In genomic region chr17:26138901-26139381, GRCm38 (mm10) we compare ENCODE assay signal across 8 mouse cellular contexts. TPM values are rescaled to one million over a fixed set of nuclear protein-coding genes. Genes with fewer than 3 reads are reported as not detected.
DNase-seq lines count a peak whose midpoint lies in the region; ATAC-seq and TF ChIP-seq lines count a peak whose summit lies in the region.

No protein-coding gene starts in this region.

- no peak for TF ChIP-seq EP300 in ES-Bruce4 (IDR thresholded peaks at IDR 0.05; ENCODE audit: insufficient read depth, low read depth, low read length)

- TF ChIP-seq CTCF in ES-Bruce4 (IDR thresholded peaks at IDR 0.05; ENCODE audit: low read depth, low read length), result no peak

- no peak for TF ChIP-seq POLR2A in ES-Bruce4 (IDR thresholded peaks at IDR 0.05; ENCODE audit: insufficient read depth, low read length)

- no peak for DNase-seq in kidney, adult 11 months
- DNase-seq in hindbrain, embryonic 11.5 days (ENCODE audit: low spot score), result peak; percentile 64
- peak; percentile 42 for DNase-seq in splenic B cell, adult 2 months (ENCODE audit: low read depth, low spot score)
- no peak for DNase-seq in urinary bladder, postnatal 25 days (ENCODE audit: low spot score)

- peak overlapping the region; percentile 98 for H3K9ac ChIP-seq in kidney, embryonic 16.5 days (replicated peaks; ENCODE audit: low read length)
- peak overlapping the region; percentile 97 for H3K9ac ChIP-seq in ES-Bruce4 (ENCODE audit: low read depth, poor library complexity, severe bottlenecking)
- H3K9ac ChIP-seq in hindbrain, embryonic 11.5 days (ENCODE audit: low read depth, low read length), result peak overlapping the region; percentile 99
- peak overlapping the region; percentile 93 for H3K9ac ChIP-seq in liver, embryonic 16.5 days (ENCODE audit: low read depth, low read length)

- ATAC-seq in kidney, embryonic 16.5 days (ENCODE audit: low FRiP score, low TSS enrichment), result peak; percentile 76
- ATAC-seq in hindbrain, embryonic 11.5 days (ENCODE audit: low FRiP score), result peak; percentile 72
- peak; percentile 72 for ATAC-seq in liver, embryonic 16.5 days (ENCODE audit: low read depth)

- H3K36me3 ChIP-seq in kidney, embryonic 16.5 days (ENCODE audit: insufficient read depth, low read length), result peaks cover 14% of the 10 kb centered on the region
- peaks cover 11% of the 10 kb centered on the region for H3K36me3 ChIP-seq in ES-Bruce4 (ENCODE audit: control insufficient read depth, insufficient read depth, low read length, poor library complexity, severe bottlenecking)
- peaks cover 4% of the 10 kb centered on the region; the same call in 1 of the 2 replicates for H3K36me3 ChIP-seq in hindbrain, embryonic 11.5 days (ENCODE audit: control insufficient read depth, insufficient read depth, low read length)
- peaks cover 11% of the 10 kb centered on the region for H3K36me3 ChIP-seq in liver, embryonic 16.5 days (ENCODE audit: control insufficient read depth, insufficient read depth)
- no peaks in the 10 kb centered on the region for H3K36me3 ChIP-seq in splenic B cell, adult 2 months (ENCODE audit: control insufficient read depth, insufficient read depth, low read length, poor library complexity, severe bottlenecking)

- H3K4me1 ChIP-seq in kidney, embryonic 16.5 days (ENCODE audit: insufficient read depth, low read length), result peaks cover 22% of the 10 kb centered on the region
- no peaks in the 10 kb centered on the region for H3K4me1 ChIP-seq in ES-Bruce4 (ENCODE audit: control insufficient read depth, insufficient read depth, low read length)
- H3K4me1 ChIP-seq in brown adipose tissue, adult 24 weeks (ENCODE audit: control insufficient read depth, insufficient read depth, insufficient read length, low read length), result no peaks in the 10 kb centered on the region
- peaks cover 3% of the 10 kb centered on the region; the same call in 1 of the 2 replicates for H3K4me1 ChIP-seq in hindbrain, embryonic 11.5 days (replicated peaks; ENCODE audit: control insufficient read depth, insufficient read depth, low read length)
- H3K4me1 ChIP-seq in liver, embryonic 16.5 days (ENCODE audit: control insufficient read depth, low read depth, low read length), result peaks cover 19% of the 10 kb centered on the region

- under 1% methylated on average over 47 of the region's 58 CpGs for WGBS in kidney, embryonic 16.5 days
- WGBS in hindbrain, embryonic 11.5 days, result under 1% methylated on average over 45 of the region's 58 CpGs
- WGBS in liver, embryonic 16.5 days (ENCODE audit: insufficient replicate concordance), result under 1% methylated on average over 45 of the region's 58 CpGs

- peak overlapping the region; percentile 70 for H3K4me2 ChIP-seq in kidney, embryonic 16.5 days (replicated peaks; ENCODE audit: low read depth, low read length)
- H3K4me2 ChIP-seq in hindbrain, embryonic 11.5 days (replicated peaks; ENCODE audit: low read depth, low read length), result peak overlapping the region; percentile 87
- peak overlapping the region; percentile 97 for H3K4me2 ChIP-seq in liver, embryonic 16.5 days (ENCODE audit: low read depth, low read length)

- no peaks in the 10 kb centered on the region for H3K9me3 ChIP-seq in kidney, embryonic 16.5 days (ENCODE audit: low read length)
- no peaks in the 10 kb centered on the region for H3K9me3 ChIP-seq in ES-Bruce4 (replicated peaks; ENCODE audit: control insufficient read depth, insufficient read depth, low read length, poor library complexity, severe bottlenecking)
- no peaks in the 10 kb centered on the region for H3K9me3 ChIP-seq in hindbrain, embryonic 11.5 days (ENCODE audit: control insufficient read depth, low read length)
- no peaks in the 10 kb centered on the region for H3K9me3 ChIP-seq in liver, embryonic 16.5 days (replicated peaks; ENCODE audit: control insufficient read depth, low read length)

- peak overlapping the region; percentile 78 for H3K4me3 ChIP-seq in kidney, embryonic 16.5 days (ENCODE audit: low read length)
- H3K4me3 ChIP-seq in ES-Bruce4 (ENCODE audit: low read depth, low read length), result peak overlapping the region; percentile 97
- H3K4me3 ChIP-seq in brown adipose tissue, adult 24 weeks (ENCODE audit: insufficient read depth, low read depth, low read length), result peak overlapping the region; percentile 100
- peak overlapping the region; percentile 92 for H3K4me3 ChIP-seq in hindbrain, embryonic 11.5 days (ENCODE audit: low read depth, low read length)
- H3K4me3 ChIP-seq in liver, embryonic 16.5 days (ENCODE audit: low read depth, low read length), result peak overlapping the region; percentile 94

- no peaks in the 10 kb centered on the region for H3K27me3 ChIP-seq in kidney, embryonic 16.5 days (ENCODE audit: insufficient read depth, low read length)
- H3K27me3 ChIP-seq in ES-Bruce4 (ENCODE audit: control insufficient read depth, insufficient read depth, low read length, poor library complexity, severe bottlenecking), result no peaks in the 10 kb centered on the region
- no peaks in the 10 kb centered on the region for H3K27me3 ChIP-seq in hindbrain, embryonic 11.5 days (ENCODE audit: control insufficient read depth, insufficient read depth, low read length)
- no peaks in the 10 kb centered on the region for H3K27me3 ChIP-seq in liver, embryonic 16.5 days (ENCODE audit: control insufficient read depth, insufficient read depth, low read depth, low read length)
- no peaks in the 10 kb centered on the region for H3K27me3 ChIP-seq in splenic B cell, adult 2 months (ENCODE audit: control insufficient read depth, insufficient read depth, low read length, poor library complexity, severe bottlenecking)

- peak overlapping the region; percentile 95 for H3K27ac ChIP-seq in kidney, embryonic 16.5 days (ENCODE audit: low read length)
- no peak overlapping the region for H3K27ac ChIP-seq in ES-Bruce4 (ENCODE audit: insufficient read depth, low read length)
- peak overlapping the region; percentile 40; the same call in 1 of the 2 replicates for H3K27ac ChIP-seq in brown adipose tissue, adult 24 weeks (replicated peaks; ENCODE audit: low read depth, low read length)
- peak overlapping the region; percentile 91 for H3K27ac ChIP-seq in hindbrain, embryonic 11.5 days (ENCODE audit: low read depth, low read length)
- peak overlapping the region; percentile 86 for H3K27ac ChIP-seq in liver, embryonic 16.5 days (ENCODE audit: low read length)

RNA-seq across cellular contexts. Expression of gene Axin1, which starts 0.5 kb away (rescaled TPM):
- polyA plus RNA-seq in kidney, embryonic 16.5 days (2015; fragmentation: Nextera tagmentation; extraction: Ambion mirVana), result 8.3 and 11.7 TPM in 2 replicates
- 40.5 and 41.0 TPM in 2 replicates for polyA plus RNA-seq in ES-Bruce4 (2011; ENCODE audit: insufficient read depth, insufficient read length, low read depth, missing spikeins)
- 10.5 and 10.9 TPM in 2 replicates for polyA plus RNA-seq in brown adipose tissue, adult 24 weeks (2012; ENCODE audit: insufficient read depth, insufficient read length, missing spikeins)
- 8.6 and 12.4 TPM in 2 replicates for polyA plus RNA-seq in hindbrain, embryonic 11.5 days (2014; fragmentation: Nextera tagmentation; extraction: Ambion mirVana)
- 2.3 and 2.6 TPM in 2 replicates for polyA plus RNA-seq in liver, embryonic 16.5 days (2015; fragmentation: Nextera tagmentation; extraction: Ambion mirVana)

RNA-seq across cellular contexts. Expression of gene Mrpl28, which starts 15.6 kb away (rescaled TPM):
- polyA plus RNA-seq in kidney, embryonic 16.5 days (2015; fragmentation: Nextera tagmentation; extraction: Ambion mirVana), result 216 and 238 TPM in 2 replicates
- polyA plus RNA-seq in ES-Bruce4 (2011; ENCODE audit: insufficient read depth, insufficient read length, low read depth, missing spikeins), result 97.6 and 105 TPM in 2 replicates
- polyA plus RNA-seq in brown adipose tissue, adult 24 weeks (2012; ENCODE audit: insufficient read depth, insufficient read length, missing spikeins), result 126 and 135 TPM in 2 replicates
- polyA plus RNA-seq in hindbrain, embryonic 11.5 days (2014; fragmentation: Nextera tagmentation; extraction: Ambion mirVana), result 244 TPM in 2 replicates
- 106 and 117 TPM in 2 replicates for polyA plus RNA-seq in liver, embryonic 16.5 days (2015; fragmentation: Nextera tagmentation; extraction: Ambion mirVana)

RNA-seq across cellular contexts. Expression of gene Tmem8, which starts 25.8 kb away (rescaled TPM):
- 6.5 and 7.1 TPM in 2 replicates for polyA plus RNA-seq in kidney, embryonic 16.5 days (2015; fragmentation: Nextera tagmentation; extraction: Ambion mirVana)
- polyA plus RNA-seq in ES-Bruce4 (2011; ENCODE audit: insufficient read depth, insufficient read length, low read depth, missing spikeins), result 15.6 and 16.5 TPM in 2 replicates
- 3.0 and 5.1 TPM in 2 replicates for polyA plus RNA-seq in brown adipose tissue, adult 24 weeks (2012; ENCODE audit: insufficient read depth, insufficient read length, missing spikeins)
- polyA plus RNA-seq in hindbrain, embryonic 11.5 days (2014; fragmentation: Nextera tagmentation; extraction: Ambion mirVana), result 1.0 and 1.1 TPM in 2 replicates
- polyA plus RNA-seq in liver, embryonic 16.5 days (2015; fragmentation: Nextera tagmentation; extraction: Ambion mirVana), result 1.2 and 1.6 TPM in 2 replicates

RNA-seq across cellular contexts. Expression of gene Nme4, which starts 43.5 kb away (rescaled TPM):
- polyA plus RNA-seq in kidney, embryonic 16.5 days (2015; fragmentation: Nextera tagmentation; extraction: Ambion mirVana), result 103 and 112 TPM in 2 replicates
- polyA plus RNA-seq in ES-Bruce4 (2011; ENCODE audit: insufficient read depth, insufficient read length, low read depth, missing spikeins), result 110 and 115 TPM in 2 replicates
- 1.9 and 5.5 TPM in 2 replicates for polyA plus RNA-seq in brown adipose tissue, adult 24 weeks (2012; ENCODE audit: insufficient read depth, insufficient read length, missing spikeins)
- polyA plus RNA-seq in hindbrain, embryonic 11.5 days (2014; fragmentation: Nextera tagmentation; extraction: Ambion mirVana), result 60.3 and 62.6 TPM in 2 replicates
- polyA plus RNA-seq in liver, embryonic 16.5 days (2015; fragmentation: Nextera tagmentation; extraction: Ambion mirVana), result 30.1 and 30.9 TPM in 2 replicates

RNA-seq across cellular contexts. Expression of gene Decr2, which starts 48.8 kb away (rescaled TPM):
- 46.9 and 52.3 TPM in 2 replicates for polyA plus RNA-seq in kidney, embryonic 16.5 days (2015; fragmentation: Nextera tagmentation; extraction: Ambion mirVana)
- 24.3 and 26.4 TPM in 2 replicates for polyA plus RNA-seq in ES-Bruce4 (2011; ENCODE audit: insufficient read depth, insufficient read length, low read depth, missing spikeins)
- 48.4 and 53.1 TPM in 2 replicates for polyA plus RNA-seq in brown adipose tissue, adult 24 weeks (2012; ENCODE audit: insufficient read depth, insufficient read length, missing spikeins)
- 20.4 and 24.7 TPM in 2 replicates for polyA plus RNA-seq in hindbrain, embryonic 11.5 days (2014; fragmentation: Nextera tagmentation; extraction: Ambion mirVana)
- 21.2 and 26.3 TPM in 2 replicates for polyA plus RNA-seq in liver, embryonic 16.5 days (2015; fragmentation: Nextera tagmentation; extraction: Ambion mirVana)

Comparison
In these comparisons a context has a peak if more than half of its experiments do, and no peak if none do; other contexts are left out.
1. DNase-seq: peak in hindbrain, embryonic 11.5 days (single experiment) and splenic B cell, adult 2 months (single experiment); none in kidney, adult 11 months (single experiment) and urinary bladder, postnatal 25 days (single experiment).
2. Peak in every context shown above with its lines, with median percentiles within 50 percentile points of each other: ATAC-seq, H3K4me2 ChIP-seq, H3K4me3 ChIP-seq and H3K9ac ChIP-seq.